Mouse (Mus musculus) left cerebral cortex, postnatal 25 days (tissue): ENCODE measurements around the gene Hmgb1. TPM values are rescaled to one million over a fixed set of nuclear protein-coding genes. Genes with fewer than 3 reads are reported as not detected.

ENCODE experiments used
- DNase-seq, 2 experiments: peaks; one replicate each; pipeline ENCODE4 v3.0.0; 2022; ENCODE audit warnings: low spot score in 2 of 2, mixed read lengths in 1 of 2
- intact Hi-C: fragments of 180-260 bp; cut with DNase I; formaldehyde crosslinking; loops from one replicate; pipeline ENCODE4 v1.15.1; 2025
- total RNA-seq, 2 experiments: library from RNA; stranded (reverse); gene quantifications; 2 replicates each; pipeline ENCODE4 v1.2.3; 2021

The Hmgb1 gene
- 100 to 1,000 TPM; 142 to 143 TPM for total RNA-seq

DNA sequence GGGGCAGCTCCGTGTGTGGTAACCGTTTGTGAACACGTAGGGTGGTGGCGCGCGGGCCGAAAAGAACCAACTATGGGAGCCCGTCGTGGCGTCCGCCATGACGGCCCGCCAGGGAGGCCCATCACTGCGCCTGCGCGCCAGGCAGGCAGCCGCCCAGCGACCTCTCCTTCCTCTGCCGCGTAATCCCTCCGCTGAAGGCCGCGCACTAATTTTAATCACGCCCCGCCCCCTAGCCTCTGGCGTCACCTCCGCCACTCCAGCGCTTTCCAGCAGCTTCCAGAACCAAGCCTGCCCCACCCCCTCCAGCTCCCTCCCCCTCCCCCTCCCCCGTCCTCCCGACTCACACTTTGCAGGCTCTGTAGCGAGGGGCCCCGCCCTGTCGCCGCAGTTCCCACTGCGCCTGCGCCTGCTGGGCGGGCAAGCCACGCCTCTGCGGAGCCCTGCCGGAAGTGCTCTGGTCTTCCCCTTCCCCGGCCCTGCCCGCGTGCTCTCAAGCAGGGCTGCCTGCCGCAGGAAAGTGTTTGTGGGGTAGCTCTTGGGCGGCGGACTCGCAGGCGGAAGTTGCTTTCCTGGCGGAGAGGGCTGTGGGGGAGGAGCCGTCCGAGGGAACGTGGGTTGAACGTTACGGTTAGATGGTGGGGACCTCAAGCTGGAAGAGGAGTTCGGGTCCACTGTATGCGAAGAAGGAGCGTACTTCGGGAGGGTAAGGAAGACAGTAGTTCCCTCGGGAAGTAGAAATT is at the start of gene Hmgb1, which contains the start of gene Uspl1:
Gene Hmgb1 (minus strand): TSS at position 386 of the 740 bp plus-strand sequence.
Gene Uspl1 (plus strand): TSS at position 247 of the 740 bp plus-strand sequence.
- intact Hi-C loops = loop anchor here (1.0 to 10.0 kb wide), 6 partner anchors 45 to 341 kb away; partner anchors contain the start of gene Wdr95

DNA sequence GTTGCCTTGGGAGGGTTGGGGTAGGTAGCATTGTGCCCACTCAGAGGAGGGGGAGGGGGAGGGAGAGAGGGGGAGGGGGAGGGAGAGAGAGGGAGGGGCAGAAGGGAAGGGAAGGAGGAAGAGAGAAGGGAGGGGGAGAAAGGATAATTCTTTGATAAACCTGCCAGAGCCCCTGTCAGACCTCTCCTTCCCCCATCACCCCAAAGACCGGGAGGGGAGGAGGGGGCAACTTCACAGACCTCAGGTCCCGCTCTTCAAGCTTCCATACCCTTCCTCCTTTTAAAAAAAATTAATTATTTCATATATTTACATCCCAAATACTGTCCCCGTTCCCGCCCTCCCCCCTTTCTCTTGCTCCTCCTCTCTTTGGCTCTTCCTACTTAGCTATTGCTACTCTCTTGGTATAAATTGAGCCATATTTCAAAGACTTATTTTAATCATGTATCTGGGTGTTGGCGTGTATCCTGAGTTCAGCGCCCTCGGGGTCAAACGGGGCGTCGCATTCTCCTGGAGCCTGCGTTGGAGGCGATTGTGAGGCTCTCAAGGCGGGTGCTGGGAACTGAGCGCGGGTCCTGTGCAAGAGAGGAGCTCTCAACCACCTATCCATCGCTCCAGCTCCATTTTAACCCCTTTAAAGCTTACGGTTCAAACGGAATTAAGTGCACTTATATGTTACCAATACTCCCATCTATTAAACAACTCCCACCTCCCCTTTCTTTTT is 45.5 kb upstream of the Hmgb1 start:
- intact Hi-C loops = loop anchor here (1.0 to 5.0 kb wide), 3 partner anchors 45 to 223 kb away; partner anchors contain the start of genes Hmgb1 and Uspl1
- no peak for DNase-seq

More for the DNA sequence above, at the start of gene Hmgb1, which contains the start of gene Uspl1:
- DNase-seq = peak; percentile 98 to 99

DNA sequence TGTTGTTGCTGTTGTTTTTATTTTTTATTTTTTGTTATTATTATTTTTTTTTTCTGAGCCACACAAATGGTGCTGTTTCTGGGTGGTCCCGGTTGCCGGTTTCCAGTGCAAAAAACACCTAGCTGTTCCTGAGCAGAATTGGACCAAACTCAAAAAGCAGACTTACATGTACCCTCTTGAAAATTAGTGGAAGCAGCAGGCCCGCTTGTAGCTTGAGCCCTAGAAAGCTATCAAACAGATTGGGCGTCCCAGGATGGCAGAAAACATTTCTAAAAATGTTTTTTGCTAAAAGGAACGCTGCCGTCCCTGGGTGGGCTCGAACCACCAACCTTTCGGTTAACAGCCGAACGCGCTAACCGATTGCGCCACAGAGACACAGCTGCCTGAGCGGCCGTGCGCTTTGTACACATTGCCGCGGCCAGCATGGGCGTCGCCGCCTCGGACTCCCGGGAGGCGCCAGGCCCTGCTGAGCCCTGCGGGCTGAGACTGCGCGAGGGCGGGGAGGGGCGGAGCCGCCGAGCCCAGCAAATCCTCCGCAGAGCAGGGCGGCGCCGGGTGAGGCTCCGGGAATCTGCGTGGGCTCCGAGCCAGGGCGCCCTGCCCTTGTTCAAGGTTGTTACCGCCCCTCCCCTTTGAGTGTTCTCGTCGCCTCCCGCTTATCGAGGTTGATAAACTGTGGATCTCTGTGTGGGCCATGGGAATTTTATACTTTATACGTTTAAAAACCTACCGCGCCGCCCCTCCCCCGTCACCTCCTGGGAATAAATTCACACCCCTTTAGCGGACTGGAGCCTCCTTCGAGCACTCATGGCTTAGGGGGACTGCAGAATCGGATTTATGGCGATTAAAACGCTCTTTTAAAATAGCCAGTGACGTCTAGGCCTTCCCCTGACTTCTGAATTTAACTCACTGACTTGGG is 44.7 kb upstream of the Hmgb1 start:
- peak; percentile 98 to 99 for DNase-seq
- intact Hi-C loops = loop anchor here (1.0 to 5.0 kb wide), 3 partner anchors 45 to 223 kb away; partner anchors contain the start of genes Hmgb1 and Uspl1

DNA sequence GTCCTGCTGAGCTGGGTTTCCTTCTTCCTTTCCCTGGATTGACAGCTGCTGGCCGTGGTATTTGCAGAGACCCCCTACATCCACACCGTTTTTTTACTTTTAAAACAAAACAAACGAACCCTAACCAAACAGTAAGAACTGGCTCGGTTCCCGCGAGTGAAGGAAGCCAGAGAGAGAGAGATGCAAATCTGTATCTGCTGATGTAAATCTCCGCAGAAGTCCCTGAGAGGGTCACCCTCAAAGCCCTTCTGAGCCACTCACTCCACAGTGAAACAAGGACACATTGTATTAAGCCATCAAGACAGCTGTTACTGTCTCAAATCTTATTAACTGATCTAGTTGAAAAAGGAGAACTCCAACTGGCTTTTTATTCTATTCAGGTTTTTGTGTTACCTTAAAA is 40.4 kb upstream of the Hmgb1 start:
- intact Hi-C loops = loop anchor here (5.0 kb wide), 1 partner anchor 172 kb away; no protein-coding TSS in a partner anchor
- DNase-seq = no peak

DNA sequence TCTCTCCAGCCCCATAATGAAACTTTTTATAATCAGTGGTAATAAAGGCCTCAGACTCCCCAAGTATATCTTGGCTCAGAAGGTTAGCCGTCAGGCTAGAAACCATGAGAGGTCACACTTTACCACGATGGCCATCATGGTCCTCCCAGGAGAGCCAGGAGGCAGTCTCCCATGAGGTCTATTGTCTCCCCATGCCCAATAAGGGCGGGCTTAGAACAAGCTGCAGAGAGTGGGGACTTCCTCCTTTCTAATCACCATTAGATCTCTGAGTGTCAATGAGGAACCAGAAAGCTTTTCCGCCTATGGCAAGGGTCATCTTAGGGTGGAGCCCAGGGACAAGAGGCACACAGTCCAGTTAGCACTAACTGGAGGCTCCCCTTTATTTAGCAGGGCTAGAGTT is 37.1 kb upstream of the Hmgb1 start:
- DNase-seq = no peak
- intact Hi-C loops = no loop called here

DNA sequence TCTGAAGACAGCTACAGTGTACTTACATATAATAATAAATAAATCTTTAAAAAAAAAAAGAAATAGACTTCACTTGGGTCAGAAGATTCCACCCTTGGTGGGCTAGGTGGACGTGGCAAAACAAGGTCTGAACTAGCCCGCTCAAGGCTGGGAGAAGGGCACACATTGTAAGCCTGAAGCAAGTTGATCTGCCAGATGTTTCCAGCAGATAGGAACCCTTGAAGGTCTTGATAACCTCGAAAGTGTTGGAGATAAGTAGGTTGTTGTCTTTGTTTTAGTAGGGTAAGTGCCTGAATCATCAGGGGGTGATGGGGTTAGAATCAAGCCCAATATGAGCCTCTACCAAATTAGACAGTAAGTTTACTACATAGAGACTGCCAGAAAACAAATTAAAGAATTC is 35.2 kb upstream of the Hmgb1 start:
- intact Hi-C loops = no loop called here
- no peak for DNase-seq

DNA sequence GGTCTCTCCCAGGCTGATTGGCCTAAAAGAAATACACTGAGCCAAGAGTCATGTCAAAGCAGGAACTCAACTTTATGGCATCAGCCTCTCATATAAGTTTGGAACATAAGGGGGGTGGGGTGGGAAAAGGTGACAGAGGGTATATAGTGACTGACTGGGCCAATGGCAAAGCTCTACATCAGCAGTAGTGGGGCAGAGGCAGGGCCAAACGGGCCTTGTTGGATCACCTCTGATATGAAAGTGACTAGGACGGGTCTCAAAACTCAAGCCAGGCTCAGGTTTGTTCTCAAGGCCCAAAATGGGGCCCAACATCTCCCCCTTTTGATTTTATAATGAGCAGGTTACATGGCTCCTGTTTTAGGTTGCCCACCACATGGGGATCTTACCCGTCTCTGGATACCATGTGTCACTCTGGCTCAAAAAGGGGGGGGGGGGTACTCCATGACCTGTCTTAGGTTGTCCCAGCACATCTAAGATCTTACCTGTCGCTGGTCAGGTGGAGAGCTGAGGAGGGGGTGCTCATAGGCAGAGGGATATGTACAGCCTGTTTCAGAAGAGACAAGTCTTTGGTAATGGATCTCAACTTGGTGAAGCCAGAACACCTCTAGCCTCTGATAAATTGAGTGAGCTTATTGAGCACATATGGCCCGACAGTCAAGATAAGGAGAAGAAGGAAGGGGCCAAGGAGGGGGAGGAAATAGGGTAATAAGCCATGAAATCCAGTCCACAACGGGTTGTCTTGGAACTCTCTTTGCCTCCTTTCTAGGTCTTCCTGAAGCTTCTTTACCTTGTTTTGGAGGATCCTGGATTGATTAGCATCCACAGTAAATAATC is 33.5 kb upstream of the Hmgb1 start:
- no peak for DNase-seq
- intact Hi-C loops = no loop called here

DNA sequence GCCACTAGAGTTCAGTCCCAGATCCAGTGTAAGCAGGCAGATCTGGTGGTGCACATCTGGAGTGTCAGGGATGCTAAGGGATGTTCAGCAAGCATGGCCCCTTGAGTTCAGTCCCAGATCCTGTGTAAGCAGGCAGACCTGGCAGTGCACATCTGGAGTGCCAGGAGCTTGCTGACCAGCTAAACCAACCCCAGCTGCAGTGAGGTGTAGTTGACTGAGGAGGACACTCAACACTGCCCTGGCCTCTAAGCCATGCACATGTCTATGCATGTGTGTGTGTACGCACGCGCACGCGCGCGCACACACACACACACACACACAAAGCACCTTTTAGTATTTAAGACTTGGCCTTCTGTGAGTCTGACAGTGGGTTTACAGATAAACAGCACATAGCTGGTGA is 31.3 kb upstream of the Hmgb1 start:
- intact Hi-C loops = no loop called here
- no peak for DNase-seq

DNA sequence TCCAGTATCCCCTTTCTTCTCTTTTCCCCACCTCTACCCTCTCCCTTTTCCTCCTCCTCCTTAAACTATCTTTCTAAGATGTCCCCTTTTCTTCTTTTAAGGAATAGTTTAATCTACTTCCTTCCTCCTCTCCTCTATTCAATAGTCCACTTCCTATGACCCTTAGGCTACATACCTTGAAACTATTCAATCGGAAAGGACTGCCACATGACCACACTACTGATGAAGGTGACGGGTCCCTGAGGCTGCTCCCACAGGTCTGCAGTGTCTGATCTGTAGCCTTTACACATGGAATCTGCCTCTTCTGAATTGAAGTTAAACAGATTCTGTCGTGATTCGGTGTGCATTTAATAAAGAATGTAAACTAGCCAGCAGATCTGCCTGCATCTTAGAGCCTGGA is 28.5 kb upstream of the Hmgb1 start:
- intact Hi-C loops = no loop called here
- no peak for DNase-seq

DNA sequence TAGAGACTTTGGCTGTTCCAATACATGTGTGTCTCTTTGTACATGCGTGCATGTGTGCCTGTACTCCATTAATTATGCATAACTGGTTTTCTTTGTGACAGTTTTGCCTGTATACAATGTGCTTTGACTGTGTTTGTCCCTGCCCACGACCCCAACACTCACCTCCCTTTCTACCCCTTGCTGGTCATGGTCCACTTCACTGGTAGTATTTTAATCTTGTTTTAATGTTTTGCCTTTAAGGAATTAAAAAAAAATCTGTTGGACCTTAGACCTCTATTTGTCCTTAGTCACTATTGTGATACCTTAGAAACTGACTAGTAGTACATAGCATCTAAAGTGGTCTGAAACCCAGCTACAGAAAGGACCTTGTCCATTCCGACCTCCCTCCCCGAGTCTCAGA is 26.8 kb upstream of the Hmgb1 start:
- intact Hi-C loops = no loop called here
- DNase-seq = no peak

DNA sequence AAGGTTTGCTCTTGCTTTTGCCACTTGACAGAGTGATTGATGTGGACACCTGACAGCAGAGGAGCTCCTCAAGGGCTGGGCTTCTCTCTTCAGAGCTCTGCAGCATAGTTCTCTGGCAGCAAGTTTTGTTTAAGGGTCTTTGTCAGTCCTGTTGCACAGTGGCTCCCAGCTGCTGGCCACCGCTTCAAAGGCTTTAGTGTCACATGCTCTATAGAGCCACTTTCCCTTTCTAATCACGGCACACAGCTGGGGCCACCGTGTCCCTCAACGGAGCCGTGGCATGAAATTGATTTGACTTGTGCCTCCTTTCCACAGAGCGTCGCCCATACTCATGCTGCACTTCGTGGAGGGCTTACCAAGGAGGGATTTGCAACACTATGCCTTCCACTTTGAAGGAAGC is 25.0 kb upstream of the Hmgb1 start:
- no peak for DNase-seq
- intact Hi-C loops = loop anchor here (5.0 kb wide), 1 partner anchor 128 kb away; no protein-coding TSS in a partner anchor

DNA sequence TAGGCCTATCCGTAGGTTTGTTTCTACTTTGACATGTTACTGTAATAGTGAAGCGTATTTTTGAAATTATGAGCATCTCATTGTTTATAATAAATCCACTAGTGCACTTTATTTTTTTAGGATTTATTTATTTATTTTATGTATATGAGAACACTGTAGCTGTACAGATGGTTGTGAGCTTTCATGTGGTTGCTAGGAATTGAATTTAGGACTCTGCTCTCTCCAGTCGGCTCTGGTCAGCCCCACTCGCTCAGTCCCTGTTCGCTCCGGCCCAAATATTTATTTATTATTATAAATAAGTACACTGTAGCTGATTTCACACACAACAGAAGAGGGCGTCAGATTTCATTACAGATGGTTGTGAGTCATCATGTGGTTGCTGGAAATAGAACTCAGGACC is 24.5 kb upstream of the Hmgb1 start:
- intact Hi-C loops = loop anchor here (5.0 kb wide), 1 partner anchor 129 kb away; no protein-coding TSS in a partner anchor
- DNase-seq = no peak

DNA sequence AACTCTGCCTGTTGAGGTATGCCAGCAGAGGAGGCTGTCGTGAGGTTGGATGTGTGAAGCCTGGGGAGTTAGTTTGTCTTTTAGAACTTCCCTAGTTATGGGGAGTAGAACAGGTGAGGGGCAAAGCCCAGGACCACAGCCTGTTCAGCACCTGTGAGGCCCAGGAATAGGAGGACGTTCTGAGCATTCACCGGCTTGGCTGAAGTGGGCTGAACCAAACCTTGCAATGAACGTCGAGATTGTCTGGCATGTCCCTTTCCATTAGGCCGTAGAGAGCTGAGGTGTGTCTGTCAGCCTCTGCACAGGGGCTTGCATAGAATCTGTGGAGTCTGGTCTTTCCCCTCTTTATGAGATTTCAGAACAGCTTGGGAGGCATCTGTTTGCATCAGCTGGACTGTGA is 23.4 kb upstream of the Hmgb1 start:
- no peak for DNase-seq
- intact Hi-C loops = loop anchor here (5.0 kb wide), 1 partner anchor 130 kb away; no protein-coding TSS in a partner anchor

DNA sequence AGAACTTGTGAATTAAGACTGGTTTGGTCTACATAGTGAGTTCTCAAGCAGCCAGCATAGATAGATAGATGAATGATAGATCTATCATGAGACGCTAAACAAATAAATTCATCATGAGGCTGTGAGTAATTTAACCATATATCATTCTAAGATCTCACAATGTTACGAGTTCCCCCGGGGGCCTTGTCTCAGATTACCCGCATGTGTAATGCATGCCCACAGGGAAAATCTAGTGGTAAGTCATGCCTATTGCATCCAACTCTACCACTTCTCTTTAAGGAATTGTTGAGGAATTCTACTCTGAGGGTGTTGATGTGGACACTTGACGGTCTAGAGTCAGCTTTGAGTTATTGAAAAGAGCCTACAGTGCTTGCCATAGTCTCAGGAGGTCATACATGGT is 22.0 kb upstream of the Hmgb1 start:
- DNase-seq = no peak
- intact Hi-C loops = loop anchor here (5.0 kb wide), 1 partner anchor 131 kb away; no protein-coding TSS in a partner anchor

DNA sequence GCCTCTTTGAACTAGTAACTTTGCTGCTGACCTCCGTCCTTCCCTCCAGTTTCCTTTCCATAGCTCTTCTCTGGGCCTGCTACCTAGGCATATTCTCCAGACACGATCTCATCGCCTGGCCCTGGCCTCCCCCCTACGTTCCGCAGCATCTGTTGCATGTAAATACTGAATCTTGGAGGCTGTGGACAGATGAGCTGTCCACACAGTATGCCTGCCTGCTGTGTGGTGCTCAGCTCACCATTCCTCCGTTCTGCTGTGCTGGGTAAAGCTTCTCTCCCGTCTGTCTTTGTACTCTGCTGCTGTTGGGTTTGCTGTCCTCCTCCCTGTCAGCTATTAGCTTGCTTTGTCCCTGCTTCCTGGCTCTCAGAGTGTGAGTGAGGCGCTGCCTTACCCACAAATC is 21.0 kb upstream of the Hmgb1 start:
- intact Hi-C loops = loop anchor here (5.0 kb wide), 1 partner anchor 132 kb away; no protein-coding TSS in a partner anchor
- DNase-seq = no peak

DNA sequence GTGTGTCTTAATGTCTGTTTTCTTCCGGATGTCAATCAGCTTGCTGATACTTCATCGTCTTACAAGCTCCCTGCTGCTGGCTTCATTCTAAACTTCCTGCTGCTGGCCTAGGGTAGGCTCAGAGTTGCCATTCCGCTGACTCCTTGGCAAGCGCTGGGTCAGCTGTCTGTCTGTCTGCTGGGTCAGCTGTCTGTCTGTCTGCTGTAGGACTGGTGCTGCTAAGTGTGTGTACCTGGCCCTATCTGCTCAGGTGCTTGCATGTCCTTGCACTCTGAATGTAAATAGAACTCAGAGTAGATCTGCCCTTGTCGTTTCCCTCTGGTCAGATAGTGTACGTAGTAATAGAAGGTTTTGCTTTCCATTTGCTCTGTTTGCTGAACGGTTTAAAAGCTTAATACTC is 20.5 kb upstream of the Hmgb1 start:
- no peak for DNase-seq
- intact Hi-C loops = loop anchor here (5.0 kb wide), 1 partner anchor 132 kb away; no protein-coding TSS in a partner anchor

DNA sequence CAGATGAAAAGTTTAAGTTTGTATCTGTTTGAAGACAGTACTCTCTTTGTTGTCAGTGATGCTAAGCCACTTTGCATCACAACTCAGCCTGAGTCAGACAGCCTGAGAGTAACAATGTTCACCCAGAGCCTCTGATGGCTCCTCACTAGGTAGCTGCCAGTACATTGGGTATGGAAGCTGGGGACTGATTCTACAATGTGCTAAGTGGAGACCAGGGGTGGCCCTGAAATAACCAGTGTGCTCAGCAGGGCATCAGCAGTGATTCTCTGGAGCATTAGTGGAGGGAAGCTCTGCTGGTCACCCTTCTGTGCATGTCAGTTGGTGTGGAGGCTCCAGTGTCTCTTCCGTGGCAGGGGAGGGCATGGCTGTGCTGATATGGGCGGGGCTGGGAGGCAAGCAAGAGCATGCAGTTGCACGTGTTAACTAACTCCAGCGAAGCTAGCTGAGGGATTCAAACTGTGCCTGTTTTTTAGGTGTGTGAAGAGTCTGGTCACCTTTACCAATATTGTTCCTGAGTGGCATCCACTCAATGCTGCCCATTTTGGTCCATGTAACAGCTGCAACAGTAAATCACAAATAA is 19.6 kb upstream of the Hmgb1 start:
- intact Hi-C loops = no loop called here
- DNase-seq = no peak

DNA sequence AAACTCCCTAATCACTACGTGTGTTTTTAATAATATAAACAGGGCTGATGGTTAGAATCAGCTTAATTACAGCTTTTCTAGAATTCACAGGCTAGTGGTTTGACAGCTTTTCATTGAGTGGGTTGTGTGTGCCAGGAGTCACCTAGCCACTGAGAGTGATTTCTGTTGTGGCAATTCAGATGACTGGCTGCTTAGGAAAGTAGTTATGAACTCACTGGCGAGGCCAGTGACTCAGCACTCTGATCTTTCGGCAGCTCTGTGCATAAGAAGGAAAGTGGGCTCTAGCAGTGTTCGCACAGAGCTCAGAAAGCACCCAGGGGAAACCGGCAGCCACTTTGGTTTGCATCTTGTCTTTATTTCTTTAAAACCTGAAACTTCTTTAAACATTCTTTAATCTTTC is 18.7 kb upstream of the Hmgb1 start:
- intact Hi-C loops = no loop called here
- peak in 1 of 2 experiments; percentile 27 for DNase-seq
